10 mouse cellular contexts compared by ENCODE assay signal in the genomic region with DNA sequence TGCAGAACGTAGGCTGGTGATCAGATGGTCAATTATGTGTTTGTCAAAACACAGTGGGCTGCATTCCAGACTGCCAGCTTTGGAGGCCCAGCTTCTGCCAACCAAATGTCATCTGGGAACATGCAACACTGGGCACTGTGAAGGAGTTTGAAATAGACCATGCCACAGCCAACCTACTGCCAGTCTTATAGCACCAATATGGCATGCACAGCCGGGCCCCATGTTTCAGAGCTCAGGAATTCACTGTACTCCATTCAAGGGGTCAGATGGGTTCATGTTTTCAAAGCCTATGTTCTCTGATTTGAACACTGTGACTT.
A peak's percentile ranks its signal among the peaks of the same experiment; 100 is the strongest.
DNase-seq lines count a peak whose midpoint lies in the region.
"Had no signal": no experiment of that assay in that cellular context is flagged by ENCODE, and none has a peak within 500 bp of the region (broad histone marks: within the 10 kb centered on the region; RNA-seq: fewer than 3 reads in every experiment).

No protein-coding gene starts in this region.

- peak; percentile 32 for DNase-seq in gastrocnemius, adult 18-20 months (ENCODE audit: low spot score)
- DNase-seq in gastrocnemius, adult 8-10 months (ENCODE audit: low spot score in 2 of 2), result no peak
- DNase-seq in right cerebral cortex, postnatal 4 days, result peak; percentile 52
- no peak for DNase-seq in right cerebral cortex, postnatal 36 days (ENCODE audit: low spot score in 2 of 2)
- DNase-seq in heart, adult 9 months (ENCODE audit: low spot score in 2 of 2), result peak; percentile 53 to 68
- DNase-seq in lung, postnatal 4 days, result no peak
- no peak for DNase-seq in urinary bladder, postnatal 10 days (ENCODE audit: low spot score)
- DNase-seq in liver, result no peak
- DNase-seq: gastrocnemius, postnatal 14 days; thymus, postnatal 14 days had no signal

Comparison
In these comparisons a context has a peak if more than half of its experiments do, and no peak if none do; other contexts are left out.
1. DNase-seq: peak in gastrocnemius, adult 18-20 months (single experiment), right cerebral cortex, postnatal 4 days (single experiment) and heart, adult 9 months (2 of 2); none in gastrocnemius, adult 8-10 months (0 of 2), right cerebral cortex, postnatal 36 days (0 of 2), lung, postnatal 4 days (0 of 2), urinary bladder, postnatal 10 days (single experiment) and liver (single experiment).